Mouse (Mus musculus): ENCODE measurements around the gene Ctcfl. TPM values are rescaled to one million over a fixed set of nuclear protein-coding genes. Genes with fewer than 3 reads are reported as not detected.

Gene Ctcfl
- polyA plus RNA-seq, 1 experiment: not detected

DNA sequence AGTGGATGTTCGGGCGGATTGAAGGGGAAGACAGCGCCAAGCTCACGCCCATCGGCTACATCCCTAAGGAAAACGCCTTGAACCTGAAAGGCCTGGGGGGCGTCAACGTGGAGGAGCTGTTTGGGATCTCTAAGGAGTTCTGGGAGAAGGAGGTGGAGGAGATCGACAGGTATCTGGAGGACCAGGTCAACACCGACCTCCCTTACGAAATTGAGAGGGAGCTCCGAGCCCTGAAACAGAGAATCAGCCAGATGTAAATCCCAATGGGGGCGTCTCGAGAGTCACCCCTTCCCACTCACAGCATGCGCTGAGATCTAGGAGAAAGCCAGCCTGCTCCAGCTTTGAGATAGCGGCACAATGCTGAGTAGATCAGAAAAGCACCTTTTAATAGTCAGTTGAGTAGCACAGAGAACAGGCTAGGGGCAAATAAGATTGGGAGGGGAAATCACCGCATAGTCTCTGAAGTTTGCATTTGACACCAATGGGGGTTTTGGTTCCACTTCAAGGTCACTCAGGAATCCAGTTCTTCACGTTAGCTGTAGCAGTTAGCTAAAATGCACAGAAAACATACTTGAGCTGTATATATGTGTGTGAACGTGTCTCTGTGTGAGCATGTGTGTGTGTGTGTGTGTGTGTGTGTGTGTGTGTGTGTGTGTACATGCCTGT, 39.2 kb upstream of the Ctcfl start:
- Histone ChIP-seq H3K27ac (ENCODE audit: control insufficient read depth, insufficient read depth, low read depth, low read length, poor library complexity) (no peak overlapping the region), H3K4me1 (ENCODE audit: control insufficient read depth, insufficient read depth, low read length) (no peaks in the 10 kb centered on the region), H3K4me3 (replicated peaks; ENCODE audit: control insufficient read depth, low read depth, low read length) (no peak overlapping the region)
- no peak for TF ChIP-seq POLR2A (IDR thresholded peaks at IDR 0.05; ENCODE audit: borderline replicate concordance, control insufficient read depth, low read depth, low read length)
- no peak for TF ChIP-seq CTCF (IDR thresholded peaks at IDR 0.05; ENCODE audit: control insufficient read depth, insufficient read depth, low read length)
- 81% methylated on average over 19 of the region's 19 CpGs for WGBS

DNA sequence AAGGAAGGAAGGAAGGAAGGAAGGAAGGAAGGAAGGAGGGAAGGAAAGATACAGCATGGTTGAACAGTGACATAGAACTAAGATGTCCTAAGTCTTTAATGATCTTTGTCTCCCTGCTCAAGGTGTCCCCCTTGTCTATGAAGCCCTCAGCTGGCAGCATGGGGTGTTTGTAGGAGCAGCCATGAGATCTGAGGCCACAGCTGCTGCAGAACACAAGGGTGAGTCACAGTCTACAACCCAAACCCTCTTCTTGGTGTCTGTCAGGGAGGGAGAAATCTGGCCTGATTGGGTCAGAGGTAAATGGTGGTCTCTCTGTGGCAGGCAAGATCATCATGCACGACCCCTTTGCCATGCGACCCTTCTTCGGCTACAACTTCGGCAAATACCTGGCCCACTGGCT, 38.5 kb upstream of the Ctcfl start:
- TF ChIP-seq CTCF (IDR thresholded peaks at IDR 0.05; ENCODE audit: control insufficient read depth, insufficient read depth, low read length) (no peak), POLR2A (IDR thresholded peaks at IDR 0.05; ENCODE audit: borderline replicate concordance, control insufficient read depth, low read depth, low read length) (no peak)
- 85% methylated on average over 4 of the region's 4 CpGs for WGBS
- Histone ChIP-seq H3K4me1 (ENCODE audit: control insufficient read depth, insufficient read depth, low read length) (no peaks in the 10 kb centered on the region), H3K4me3 (replicated peaks; ENCODE audit: control insufficient read depth, low read depth, low read length) (no peak overlapping the region), H3K27ac (ENCODE audit: control insufficient read depth, insufficient read depth, low read depth, low read length, poor library complexity) (no peak overlapping the region)

DNA sequence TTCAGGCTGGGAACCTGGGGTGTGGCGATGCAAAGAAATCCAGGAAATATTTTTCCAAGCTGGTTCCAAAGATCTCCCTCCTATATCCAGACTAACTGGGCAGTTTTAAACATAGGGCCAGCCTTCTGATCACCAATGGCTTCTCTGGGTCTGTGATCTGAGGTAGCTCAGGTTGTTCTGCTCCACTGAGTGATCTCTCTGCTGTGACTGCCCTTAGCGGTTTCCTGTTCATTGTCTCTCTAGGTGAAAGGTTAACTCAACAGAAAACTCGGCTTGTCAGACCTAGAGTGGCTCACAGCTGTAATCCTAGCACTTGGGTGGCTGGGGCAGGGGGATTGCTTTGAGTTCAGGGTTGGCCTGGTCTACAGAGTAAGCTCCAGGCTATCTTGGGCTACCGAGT, 38.1 kb upstream of the Ctcfl start:
- Histone ChIP-seq H3K4me1 (ENCODE audit: control insufficient read depth, insufficient read depth, low read length) (no peaks in the 10 kb centered on the region), H3K4me3 (replicated peaks; ENCODE audit: control insufficient read depth, low read depth, low read length) (no peak overlapping the region), H3K27ac (ENCODE audit: control insufficient read depth, insufficient read depth, low read depth, low read length, poor library complexity) (no peak overlapping the region)
- 51% methylated on average over 4 of the region's 4 CpGs for WGBS
- TF ChIP-seq CTCF (IDR thresholded peaks at IDR 0.05; ENCODE audit: control insufficient read depth, insufficient read depth, low read length): no peak
- no peak for TF ChIP-seq POLR2A (IDR thresholded peaks at IDR 0.05; ENCODE audit: borderline replicate concordance, control insufficient read depth, low read depth, low read length)

DNA sequence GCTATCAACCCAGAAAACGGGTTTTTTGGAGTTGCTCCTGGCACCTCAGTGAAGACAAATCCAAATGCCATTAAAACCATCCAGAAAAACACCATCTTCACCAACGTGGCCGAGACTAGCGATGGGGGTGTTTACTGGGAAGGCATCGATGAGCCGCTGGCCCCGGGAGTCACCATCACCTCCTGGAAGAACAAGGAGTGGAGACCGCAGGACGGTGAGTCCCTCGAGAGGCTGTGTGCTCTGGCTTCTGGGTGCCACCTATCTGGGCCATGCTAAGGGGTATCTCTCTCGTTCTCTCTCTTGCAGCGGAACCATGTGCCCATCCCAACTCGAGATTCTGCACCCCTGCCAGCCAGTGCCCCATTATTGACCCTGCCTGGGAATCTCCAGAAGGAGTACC, 37.6 kb upstream of the Ctcfl start:
- Histone ChIP-seq H3K27ac (ENCODE audit: control insufficient read depth, insufficient read depth, low read depth, low read length, poor library complexity) (no peak overlapping the region), H3K4me3 (replicated peaks; ENCODE audit: control insufficient read depth, low read depth, low read length) (no peak overlapping the region), H3K4me1 (ENCODE audit: control insufficient read depth, insufficient read depth, low read length) (no peaks in the 10 kb centered on the region)
- 83% methylated on average over 13 of the region's 13 CpGs for WGBS
- TF ChIP-seq POLR2A (IDR thresholded peaks at IDR 0.05; ENCODE audit: borderline replicate concordance, control insufficient read depth, low read depth, low read length): no peak
- TF ChIP-seq CTCF (IDR thresholded peaks at IDR 0.05; ENCODE audit: control insufficient read depth, insufficient read depth, low read length): no peak

DNA sequence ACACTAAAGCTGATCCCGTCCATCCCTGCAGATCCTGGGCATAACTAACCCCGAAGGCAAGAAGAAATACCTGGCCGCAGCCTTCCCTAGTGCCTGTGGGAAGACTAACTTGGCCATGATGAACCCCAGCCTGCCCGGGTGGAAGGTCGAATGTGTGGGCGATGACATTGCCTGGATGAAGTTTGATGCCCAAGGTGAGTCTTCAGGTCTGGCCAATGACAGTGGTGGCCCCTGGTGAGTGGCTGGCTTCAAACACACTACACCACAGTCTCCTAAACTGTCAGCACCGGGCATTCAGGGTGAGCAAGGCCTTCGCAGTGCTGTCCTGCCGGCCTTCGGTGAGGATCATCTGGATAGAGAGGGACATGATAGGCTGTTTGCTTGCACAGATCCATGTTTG, 36.6 kb upstream of the Ctcfl start:
- TF ChIP-seq POLR2A (IDR thresholded peaks at IDR 0.05; ENCODE audit: borderline replicate concordance, control insufficient read depth, low read depth, low read length) (no peak), CTCF (IDR thresholded peaks at IDR 0.05; ENCODE audit: control insufficient read depth, insufficient read depth, low read length) (no peak)
- no peaks in the 10 kb centered on the region for H3K4me1 ChIP-seq (ENCODE audit: control insufficient read depth, insufficient read depth, low read length)
- no peak overlapping the region for H3K4me3 ChIP-seq (replicated peaks; ENCODE audit: control insufficient read depth, low read depth, low read length)
- no peak overlapping the region for H3K27ac ChIP-seq (ENCODE audit: control insufficient read depth, insufficient read depth, low read depth, low read length, poor library complexity)
- WGBS: 87% methylated on average over 10 of the region's 10 CpGs

DNA sequence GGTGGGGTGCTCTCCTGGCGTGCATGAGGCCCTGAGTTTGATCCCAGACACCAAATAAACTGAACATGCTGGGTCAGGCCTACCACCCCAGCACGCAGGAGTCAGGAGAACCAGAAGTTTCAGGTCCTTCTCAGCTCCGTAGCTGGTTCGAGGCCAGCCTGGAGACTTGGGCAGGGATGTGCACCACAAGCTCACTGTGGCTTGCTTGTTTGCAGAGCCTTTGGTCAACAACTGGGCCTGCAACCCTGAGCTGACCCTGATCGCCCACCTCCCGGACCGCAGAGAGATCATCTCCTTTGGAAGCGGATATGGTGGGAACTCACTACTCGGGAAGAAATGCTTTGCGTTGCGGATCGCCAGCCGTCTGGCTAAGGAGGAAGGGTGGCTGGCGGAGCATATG, 35.6 kb upstream of the Ctcfl start:
- Histone ChIP-seq H3K4me3 (replicated peaks; ENCODE audit: control insufficient read depth, low read depth, low read length) (no peak overlapping the region), H3K4me1 (ENCODE audit: control insufficient read depth, insufficient read depth, low read length) (no peaks in the 10 kb centered on the region), H3K27ac (ENCODE audit: control insufficient read depth, insufficient read depth, low read depth, low read length, poor library complexity) (no peak overlapping the region)
- WGBS: 84% methylated on average over 14 of the region's 14 CpGs
- TF ChIP-seq POLR2A (IDR thresholded peaks at IDR 0.05; ENCODE audit: borderline replicate concordance, control insufficient read depth, low read depth, low read length) (no peak), CTCF (IDR thresholded peaks at IDR 0.05; ENCODE audit: control insufficient read depth, insufficient read depth, low read length) (no peak)

DNA sequence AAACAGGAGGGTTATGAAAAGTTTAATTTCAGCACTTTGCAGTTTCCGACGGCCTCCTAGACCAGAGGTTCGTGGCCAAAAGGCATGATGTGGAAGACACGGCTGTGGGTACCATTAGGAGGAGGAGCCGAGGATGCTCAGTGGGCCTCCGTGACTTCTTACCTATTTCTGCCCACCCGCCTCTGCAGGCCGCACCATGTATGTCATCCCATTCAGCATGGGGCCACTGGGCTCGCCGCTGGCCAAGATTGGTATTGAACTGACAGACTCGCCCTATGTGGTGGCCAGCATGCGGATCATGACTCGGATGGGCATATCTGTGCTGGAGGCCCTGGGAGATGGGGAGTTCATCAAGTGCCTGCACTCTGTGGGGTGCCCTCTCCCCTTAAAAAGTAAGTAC, 35.2 kb upstream of the Ctcfl start:
- no peak overlapping the region for H3K27ac ChIP-seq (ENCODE audit: control insufficient read depth, insufficient read depth, low read depth, low read length, poor library complexity)
- 83% methylated on average over 13 of the region's 13 CpGs for WGBS
- no peaks in the 10 kb centered on the region for H3K4me1 ChIP-seq (ENCODE audit: control insufficient read depth, insufficient read depth, low read length)
- no peak for TF ChIP-seq CTCF (IDR thresholded peaks at IDR 0.05; ENCODE audit: control insufficient read depth, insufficient read depth, low read length)
- TF ChIP-seq POLR2A (IDR thresholded peaks at IDR 0.05; ENCODE audit: borderline replicate concordance, control insufficient read depth, low read depth, low read length): no peak
- no peak overlapping the region for H3K4me3 ChIP-seq (replicated peaks; ENCODE audit: control insufficient read depth, low read depth, low read length)

DNA sequence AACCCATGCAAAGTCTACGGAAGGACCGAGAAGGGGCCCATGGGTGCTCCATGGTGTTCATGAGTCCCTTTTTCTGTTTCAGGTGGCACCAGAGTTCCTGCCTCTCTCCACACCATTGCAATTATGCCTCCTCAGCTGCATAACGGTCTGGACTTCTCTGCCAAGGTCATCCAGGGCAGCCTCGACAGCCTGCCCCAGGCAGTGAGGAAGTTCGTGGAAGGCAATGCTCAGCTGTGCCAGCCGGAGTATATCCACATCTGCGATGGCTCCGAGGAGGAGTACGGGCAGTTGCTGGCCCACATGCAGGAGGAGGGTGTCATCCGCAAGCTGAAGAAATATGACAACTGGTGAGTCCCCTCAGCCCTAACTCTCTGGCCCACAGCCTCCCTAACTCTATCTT, 33.9 kb upstream of the Ctcfl start:
- Histone ChIP-seq H3K4me1 (ENCODE audit: control insufficient read depth, insufficient read depth, low read length) (no peaks in the 10 kb centered on the region), H3K27ac (ENCODE audit: control insufficient read depth, insufficient read depth, low read depth, low read length, poor library complexity) (no peak overlapping the region), H3K4me3 (replicated peaks; ENCODE audit: control insufficient read depth, low read depth, low read length) (no peak overlapping the region)
- 83% methylated on average over 10 of the region's 10 CpGs for WGBS
- TF ChIP-seq POLR2A (IDR thresholded peaks at IDR 0.05; ENCODE audit: borderline replicate concordance, control insufficient read depth, low read depth, low read length) (no peak), CTCF (IDR thresholded peaks at IDR 0.05; ENCODE audit: control insufficient read depth, insufficient read depth, low read length) (no peak)

Data from bone marrow, adult 2 months (tissue).